Mouse (Mus musculus) kidney, embryonic 14.5 days (tissue): ENCODE data around the gene Eif4e. TPM values are rescaled to one million over a fixed set of nuclear protein-coding genes. Genes with fewer than 3 reads are reported as not detected.

Experiments
- microRNA counts: library from miRNA; unstranded; fragments of <30 nt; microRNA quantifications from one replicate; lab custom pipeline; 2017
- microRNA-seq: library from miRNA; unstranded; fragments of <30 nt; microRNA quantifications from one replicate; pipeline ENCODE4, GENCODE M21; 2016
- polyA plus RNA-seq: library from polyadenylated mRNA; unstranded; fragments of >200 nt; fragmentation: Nextera tagmentation; extraction: Ambion mirVana; gene quantifications from 2 replicates; pipeline ENCODE4 v1.2.1, GENCODE M21; 2014

Eif4e gene
- polyA plus RNA-seq, 1 experiment from 2014 or later, result 426 TPM

MicroRNA genes within 50 kb of the gene (microRNA counts, 519-probe panel; counts per million panel counts)
- microRNA mmu-miR-1956 (lab: Ali Mortazavi, UCI), result not detected

Small RNA genes within 50 kb of the gene (microRNA-seq; reads per million reads assigned to microRNA genes)
- gene Mir1956, result not detected

Other genes starting within 250 kb of the Eif4e start
- not detected in 2 replicates for gene Adh6a, start 212.9 kb upstream of the Eif4e start, polyA plus RNA-seq
- 0.14 and 0.46 TPM in 2 replicates for gene Adh6b, start 184.4 kb upstream of the Eif4e start, polyA plus RNA-seq
- not detected in 2 replicates for gene Adh4, start 110.7 kb upstream of the Eif4e start, polyA plus RNA-seq
- 256 and 266 TPM in 2 replicates for gene Adh5, start 83.1 kb upstream of the Eif4e start, polyA plus RNA-seq
- 35.3 and 54.0 TPM in 2 replicates for gene Metap1, start 36.7 kb upstream of the Eif4e start, polyA plus RNA-seq
- gene Tspan5, start 216.0 kb downstream of the Eif4e start, polyA plus RNA-seq, result 18.0 and 28.8 TPM in 2 replicates